Mouse (Mus musculus) liver, embryonic 16.5 days (tissue): ENCODE measurements at regions not wholly inside any gene's neighbourhood (a gene's known extent, or its start where the extent isn't known, plus 50 kb on each side); places are given as distances from the start of the nearest gene placed in this dataset.

ENCODE experiments used
- ATAC-seq: fragments of 200-750 bp; cut with Nextera tagmentation; 2 replicates; pipeline ENCODE4 v1.8.0; 2017; ENCODE audit warnings: low read depth, mild to moderate bottlenecking, moderate number of reproducible peaks, moderate library complexity
- H3K27ac ChIP-seq: fragments of 300-500 bp; sonication (generic); 2 replicates; pipeline ENCODE4 v1.5.1; 2014; ENCODE audit warnings: mild to moderate bottlenecking, low read length
- H3K27me3 ChIP-seq: fragments of 300-500 bp; sonication (generic); 2 replicates; pipeline ENCODE4 v1.6.1; 2014; ENCODE audit warnings: low read depth, low read length, mixed read lengths; ENCODE audit not compliant: control insufficient read depth, insufficient read depth
- H3K36me3 ChIP-seq: fragments of 300-500 bp; sonication (generic); 2 replicates; pipeline ENCODE4 v1.6.1; 2014; ENCODE audit warnings: mild to moderate bottlenecking; ENCODE audit not compliant: control insufficient read depth, insufficient read depth
- H3K4me1 ChIP-seq: fragments of 300-500 bp; sonication (generic); 2 replicates; pipeline ENCODE4 v1.6.1; 2014; ENCODE audit warnings: low read depth, low read length, mixed read lengths; ENCODE audit not compliant: control insufficient read depth
- H3K4me2 ChIP-seq: fragments of 300-500 bp; sonication (generic); 2 replicates; pipeline ENCODE4 v1.6.1; 2014; ENCODE audit warnings: low read depth, low read length, mixed read lengths
- H3K4me3 ChIP-seq: fragments of 300-500 bp; sonication (generic); 2 replicates; pipeline ENCODE4 v1.5.1; 2014; ENCODE audit warnings: low read depth, mild to moderate bottlenecking, low read length
- H3K9ac ChIP-seq: fragments of 300-500 bp; sonication (generic); 2 replicates; pipeline ENCODE4 v1.6.1; 2014; ENCODE audit warnings: low read depth, low read length
- H3K9me3 ChIP-seq: fragments of 300-500 bp; sonication (generic); replicated peaks from 2 replicates; pipeline ENCODE4 v1.6.1; 2016; ENCODE audit warnings: low read length; ENCODE audit not compliant: control insufficient read depth
- WGBS: fragments of 180-500 bp; shearing (Covaris S2); extraction: QIAGEN DNeasy Blood & Tissue Kit; methylation state at CpG from one replicate; pipeline ENCODE4 v1.1.7; 2014; ENCODE audit not compliant: insufficient replicate concordance; 5-methylcytosine and 5-hydroxymethylcytosine counted together

- Histone ChIP-seq H3K27me3 (no peaks in the 10 kb centered on the region), H3K4me1 (no peaks in the 10 kb centered on the region), H3K4me2 (no peak overlapping the region), H3K9ac (no peak overlapping the region), H3K9me3 (no peaks in the 10 kb centered on the region), H3K36me3 (no peaks in the 10 kb centered on the region), H3K4me3 (no peak overlapping the region), H3K27ac (no peak overlapping the region)
- 59% methylated on average over 6 of the region's 6 CpGs for whole genome bisulfite sequencing
- no peak for ATAC-seq
Observed at GRCm38 (mm10) chr13:70159604-70160003, 357.4 kb downstream of the Med10 start.

- Histone ChIP-seq H3K9me3 (no peaks in the 10 kb centered on the region), H3K9ac (no peak overlapping the region), H3K27ac (no peak overlapping the region), H3K36me3 (no peaks in the 10 kb centered on the region), H3K4me3 (no peak overlapping the region), H3K27me3 (no peaks in the 10 kb centered on the region), H3K4me1 (no peaks in the 10 kb centered on the region), H3K4me2 (no peak overlapping the region)
- no peak for ATAC-seq
- WGBS = 76% methylated on average over 4 of the region's 4 CpGs
Observed at GRCm38 (mm10) chr13:70162115-70162514, 359.9 kb downstream of the Med10 start.

GRCm38 (mm10) chr13:70165511-70166225 is 363.5 kb downstream of the Med10 start:
- WGBS = 63% methylated on average over 15 of the region's 15 CpGs

GRCm38 (mm10) chr13:70167747-70168146 is 365.6 kb downstream of the Med10 start:
- Histone ChIP-seq H3K27ac (no peak overlapping the region), H3K9ac (no peak overlapping the region), H3K4me2 (no peak overlapping the region), H3K4me3 (no peak overlapping the region), H3K27me3 (no peaks in the 10 kb centered on the region), H3K9me3 (no peaks in the 10 kb centered on the region), H3K4me1 (no peaks in the 10 kb centered on the region), H3K36me3 (no peaks in the 10 kb centered on the region)
- WGBS = 29% methylated on average over 4 of the region's 4 CpGs
- ATAC-seq = no peak

More at GRCm38 (mm10) chr13:70165511-70166225, 363.5 kb downstream of the Med10 start:
- no peak overlapping the region for H3K27ac ChIP-seq
- H3K9me3 ChIP-seq = no peaks in the 10 kb centered on the region
- no peaks in the 10 kb centered on the region for H3K4me1 ChIP-seq
- H3K4me2 ChIP-seq = no peak overlapping the region
- H3K27me3 ChIP-seq = no peaks in the 10 kb centered on the region
- no peaks in the 10 kb centered on the region for H3K36me3 ChIP-seq
- no peak overlapping the region for H3K4me3 ChIP-seq
- ATAC-seq = no peak
- no peak overlapping the region for H3K9ac ChIP-seq

GRCm38 (mm10) chr13:70168906-70169305 is 366.7 kb downstream of the Med10 start:
- 56% methylated on average over 3 of the region's 3 CpGs for WGBS
- Histone ChIP-seq H3K4me3 (no peak overlapping the region), H3K36me3 (no peaks in the 10 kb centered on the region), H3K9me3 (no peaks in the 10 kb centered on the region), H3K4me2 (no peak overlapping the region), H3K27ac (no peak overlapping the region), H3K27me3 (no peaks in the 10 kb centered on the region), H3K4me1 (no peaks in the 10 kb centered on the region), H3K9ac (no peak overlapping the region)
- ATAC-seq = no peak

GRCm38 (mm10) chr13:70177066-70177465 is 374.9 kb downstream of the Med10 start:
- H3K4me3 ChIP-seq = no peak overlapping the region
- H3K27ac ChIP-seq = no peak overlapping the region
- no peaks in the 10 kb centered on the region for H3K36me3 ChIP-seq
- 75% methylated on average over 2 of the region's 2 CpGs for WGBS
- no peak for ATAC-seq
- H3K27me3 ChIP-seq = no peaks in the 10 kb centered on the region
- no peak overlapping the region for H3K9ac ChIP-seq
- H3K4me1 ChIP-seq = no peaks in the 10 kb centered on the region
- no peak overlapping the region for H3K4me2 ChIP-seq
- H3K9me3 ChIP-seq = no peaks in the 10 kb centered on the region

GRCm38 (mm10) chr13:70178073-70178491 is 375.9 kb downstream of the Med10 start:
- H3K9me3 ChIP-seq = no peaks in the 10 kb centered on the region
- H3K36me3 ChIP-seq = no peaks in the 10 kb centered on the region
- ATAC-seq = no peak
- no peaks in the 10 kb centered on the region for H3K4me1 ChIP-seq
- no peak overlapping the region for H3K27ac ChIP-seq
- no peak overlapping the region for H3K9ac ChIP-seq
- H3K27me3 ChIP-seq = no peaks in the 10 kb centered on the region
- no peak overlapping the region for H3K4me3 ChIP-seq
- H3K4me2 ChIP-seq = no peak overlapping the region
- WGBS = 43% methylated on average over 8 of the region's 8 CpGs

- H3K9ac ChIP-seq = no peak overlapping the region
- no peak overlapping the region for H3K4me2 ChIP-seq
- WGBS = 62% methylated on average over 4 of the region's 4 CpGs
- H3K9me3 ChIP-seq = no peaks in the 10 kb centered on the region
- no peak for ATAC-seq
- no peaks in the 10 kb centered on the region for H3K36me3 ChIP-seq
- H3K27me3 ChIP-seq = no peaks in the 10 kb centered on the region
- H3K4me1 ChIP-seq = no peaks in the 10 kb centered on the region
- no peak overlapping the region for H3K27ac ChIP-seq
- H3K4me3 ChIP-seq = no peak overlapping the region
Observed at GRCm38 (mm10) chr13:70190978-70191377, 388.8 kb downstream of the Med10 start.

GRCm38 (mm10) chr13:70192101-70193025 is 390.2 kb downstream of the Med10 start:
- H3K9me3 ChIP-seq = no peaks in the 10 kb centered on the region
- no peak for ATAC-seq
- H3K4me1 ChIP-seq = no peaks in the 10 kb centered on the region
- H3K27ac ChIP-seq = no peak overlapping the region
- H3K4me3 ChIP-seq = no peak overlapping the region
- 58% methylated on average over 13 of the region's 13 CpGs for WGBS
- H3K4me2 ChIP-seq = no peak overlapping the region
- H3K27me3 ChIP-seq = no peaks in the 10 kb centered on the region
- H3K9ac ChIP-seq = no peak overlapping the region
- H3K36me3 ChIP-seq = no peaks in the 10 kb centered on the region
